Mouse (Mus musculus): ENCODE results near the gene Prss27.

- TF ChIP-seq CTCF (conservative IDR thresholded peaks at IDR 0.05; ENCODE audit: low read length), result no peak
- no peak for TF ChIP-seq NANOG (IDR thresholded peaks at IDR 0.05; ENCODE audit: borderline replicate concordance, low read length)
- TF ChIP-seq POU5F1 (IDR thresholded peaks at IDR 0.05; ENCODE audit: borderline replicate concordance, low read length), result no peak
Observed at GRCm38 (mm10) chr17:24007391-24007790, 30.6 kb upstream of the Prss27 start.

Data from E14TG2a.4 (cell line).